Mouse (Mus musculus) adrenal gland, postnatal 0 days (tissue): Measurements from ENCODE around the gene A730015C16Rik. TPM values are rescaled to one million over a fixed set of nuclear protein-coding genes. Genes with fewer than 3 reads are reported as not detected.

Source experiments
- polyA plus RNA-seq: library from polyadenylated mRNA; unstranded; fragments of >200 nt; fragmentation: Nextera tagmentation; extraction: Ambion mirVana; gene quantifications from 2 replicates; pipeline ENCODE4 v1.2.1, GENCODE M21; 2015

A730015C16Rik gene
- polyA plus RNA-seq = 1.1 and 1.4 TPM in 2 replicates

GRCm38 (mm10) chr4:108848505-108848848 lies at the start of gene A730015C16Rik:
TSS of gene A730015C16Rik (minus strand) at chr4:108848619.

DNA sequence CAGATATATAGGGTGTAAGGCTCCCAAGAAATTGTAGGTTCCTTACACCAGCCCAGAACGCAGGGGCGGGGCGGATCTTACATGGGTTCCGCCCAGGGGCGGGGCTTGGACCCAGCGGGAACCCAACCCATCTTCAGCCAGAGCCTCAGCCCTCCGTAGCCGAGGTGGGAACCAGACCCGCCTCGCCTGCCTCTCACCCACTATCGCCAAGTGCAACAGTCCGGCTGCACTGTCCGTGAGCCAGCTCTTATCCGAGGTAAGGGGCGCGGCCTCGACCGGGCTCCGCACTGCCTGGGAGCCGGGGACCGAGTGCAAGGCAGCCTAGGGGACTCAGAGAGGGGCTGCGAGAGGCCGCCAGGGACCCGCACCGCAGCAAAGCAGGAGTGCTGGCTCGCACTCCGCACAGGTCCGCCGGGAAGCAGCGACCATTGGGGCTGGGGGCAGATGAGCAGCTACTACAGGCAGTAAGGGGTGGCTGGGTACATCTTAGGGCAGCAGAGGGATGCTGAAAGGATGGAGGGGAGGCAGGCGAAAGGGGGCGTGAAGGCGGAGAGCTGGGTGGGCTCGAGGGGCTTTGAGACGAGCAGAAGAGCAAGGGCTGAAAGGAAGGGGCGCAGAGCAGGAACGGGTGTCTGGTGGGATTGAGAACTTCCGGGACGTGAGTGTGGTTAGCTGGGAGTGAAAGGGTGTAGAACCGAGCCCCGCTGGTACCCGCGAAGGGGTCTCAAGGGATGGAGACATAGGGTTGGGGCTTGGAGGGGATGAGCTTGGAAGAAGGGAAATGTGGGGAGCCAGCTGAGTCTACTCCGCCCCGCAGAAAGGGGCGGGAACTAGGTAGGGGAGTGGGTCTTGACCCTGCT lies 30.8 kb upstream of the A730015C16Rik start, which contains the start of gene Rab3b:
Rab3b (plus strand) TSS at position 101 of the 860 bp plus-strand sequence.

DNA sequence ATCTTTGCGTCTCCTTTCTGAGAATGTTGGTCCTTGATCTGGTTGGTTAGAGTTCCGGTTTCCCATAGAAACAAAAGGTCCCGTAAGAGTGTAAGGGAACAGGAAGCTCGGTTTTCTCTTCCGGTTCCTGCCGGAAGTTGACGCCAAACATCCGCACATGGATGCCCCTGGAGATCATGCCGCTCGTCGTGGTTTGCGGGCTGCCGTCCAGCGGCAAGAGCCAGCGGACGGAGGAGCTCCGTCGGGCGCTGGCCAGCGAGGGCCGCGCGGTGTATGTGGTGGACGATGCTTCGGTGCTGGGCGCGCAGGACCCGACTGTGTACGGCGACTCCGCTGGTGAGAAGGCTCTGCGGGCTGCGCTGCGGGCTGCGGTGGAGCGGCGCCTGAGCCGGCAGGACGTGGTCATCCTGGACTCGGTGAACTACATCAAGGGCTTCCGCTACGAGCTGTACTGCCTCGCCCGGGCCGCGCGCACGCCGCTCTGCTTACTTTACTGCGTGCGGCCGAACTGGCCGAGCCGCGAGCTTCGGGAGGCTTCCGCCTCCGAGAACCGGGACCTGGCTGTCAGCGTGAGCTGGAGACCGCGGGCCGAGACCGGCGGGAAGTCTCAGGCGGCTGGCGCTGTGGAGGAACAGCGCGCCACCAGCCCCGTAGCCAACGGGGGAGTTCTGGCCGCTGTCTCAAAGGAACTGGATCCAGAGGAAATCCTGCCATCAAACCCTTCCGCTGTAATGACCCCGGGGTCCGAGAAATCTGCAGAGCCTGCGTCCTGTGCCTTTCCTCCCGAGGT lies 509 bp downstream of the A730015C16Rik start, which contains the start of gene Kti12:
Kti12 (plus strand) TSS at position 71 of the 790 bp plus-strand sequence.

DNA sequence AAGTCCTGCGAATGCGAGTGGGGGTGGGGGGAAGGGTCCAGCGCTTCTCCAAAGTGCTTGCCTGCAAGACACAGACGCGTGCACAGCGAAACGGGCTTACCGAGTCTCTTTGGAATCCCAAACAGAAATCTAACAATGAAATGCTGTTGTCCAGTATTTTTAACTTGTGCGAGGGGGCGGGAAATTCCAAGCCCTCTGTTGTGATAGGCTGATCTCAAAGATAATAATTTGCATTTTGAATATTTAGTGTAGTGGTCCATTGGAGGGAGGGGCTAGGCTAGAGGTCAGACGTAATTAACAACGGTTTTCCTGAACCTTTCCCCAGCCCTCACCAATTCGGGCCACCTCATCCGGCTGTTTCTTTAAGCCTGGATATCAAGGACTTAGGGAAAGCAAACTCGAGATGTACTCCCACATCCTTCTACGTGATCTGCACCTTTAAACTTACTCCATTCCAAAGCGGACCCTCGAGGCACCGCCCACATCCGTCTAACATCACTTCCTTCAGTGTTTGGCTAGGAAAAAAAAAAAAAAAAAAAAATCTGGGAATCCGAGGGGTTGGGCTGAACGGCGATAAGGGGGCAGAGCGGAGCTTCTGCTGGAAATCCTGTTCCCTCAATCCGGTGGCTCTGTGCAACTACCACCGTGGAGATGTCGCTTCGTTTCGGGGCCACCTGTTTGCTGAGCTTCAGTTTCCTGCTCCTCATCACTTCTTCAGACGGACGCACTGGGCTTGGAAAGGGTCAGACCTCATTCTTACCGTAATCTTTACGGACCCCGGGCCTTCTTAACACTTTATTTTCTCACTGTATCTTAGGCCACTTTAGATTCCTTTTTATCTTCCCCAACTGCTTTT lies 14.1 kb downstream of the A730015C16Rik start, which contains the start of gene Txndc12:
Txndc12 (plus strand) TSS at position 487 of the 856 bp plus-strand sequence.

DNA sequence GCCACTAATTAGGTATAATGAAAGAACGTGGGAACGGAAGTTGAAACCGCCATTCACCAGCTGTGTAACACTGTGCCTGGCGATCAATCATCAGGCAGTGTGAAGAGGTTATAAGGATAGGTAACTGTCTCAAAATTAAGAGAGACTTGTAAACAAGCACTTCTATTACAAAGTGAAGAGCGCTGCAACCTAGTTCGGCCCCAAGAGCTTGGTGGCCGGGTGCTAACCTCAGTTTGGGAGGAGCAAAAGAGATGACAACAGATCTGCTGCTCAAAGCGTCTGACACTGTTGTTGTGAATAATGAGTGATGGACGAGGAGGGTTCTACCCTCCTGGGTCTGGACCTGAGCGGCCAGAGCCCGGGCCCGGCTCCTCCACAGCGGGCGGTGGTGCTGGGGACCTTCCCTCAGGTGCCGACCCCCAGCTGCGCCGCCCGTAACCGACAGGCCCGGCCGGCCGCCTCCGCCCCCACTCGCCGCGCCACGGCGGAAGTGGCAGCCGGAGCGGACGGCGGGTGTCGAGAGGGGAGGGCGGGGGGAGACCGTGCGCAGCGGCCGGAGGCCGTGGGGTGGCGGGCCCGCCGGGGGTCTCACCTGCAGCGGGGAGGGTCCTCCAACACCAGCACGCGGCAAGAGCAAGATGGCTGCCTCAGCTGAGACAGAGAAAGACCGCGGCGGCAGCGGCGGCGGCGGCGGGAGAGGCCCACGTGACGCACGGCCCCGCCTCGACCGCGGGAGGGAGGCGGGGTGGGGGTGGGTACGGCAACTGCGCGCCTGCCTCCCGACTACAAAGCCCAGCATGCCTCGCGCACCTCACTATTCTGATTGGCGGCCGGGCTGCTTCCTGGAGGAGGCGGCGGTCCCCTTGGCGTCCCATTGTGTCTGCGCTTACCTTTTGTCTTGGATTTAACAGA lies 15.2 kb downstream of the A730015C16Rik start, which contains the start of gene Btf3l4:
Btf3l4 (minus strand) TSS at position 699 of the 912 bp plus-strand sequence.

Other genes starting within 250 kb of the A730015C16Rik start
- 21.4 and 35.4 TPM in 2 replicates for gene Cc2d1b, start 228.7 kb downstream of the A730015C16Rik start, polyA plus RNA-seq
- 0.66 and 2.6 TPM in 2 replicates for gene 3110021N24Rik, start 129.0 kb downstream of the A730015C16Rik start, polyA plus RNA-seq
- 3.6 and 3.8 TPM in 2 replicates for gene Zfyve9, start 67.8 kb downstream of the A730015C16Rik start, polyA plus RNA-seq
- 187 and 197 TPM in 2 replicates for gene Btf3l4, start 15.0 kb downstream of the A730015C16Rik start, polyA plus RNA-seq
- gene Txndc12, start 14.0 kb downstream of the A730015C16Rik start, polyA plus RNA-seq = 105 and 113 TPM in 2 replicates
- gene Kti12, start 834 bp downstream of the A730015C16Rik start, polyA plus RNA-seq = 27.2 and 36.6 TPM in 2 replicates
- 114 and 243 TPM in 2 replicates for gene Rab3b, start 30.4 kb upstream of the A730015C16Rik start, polyA plus RNA-seq
- 38.8 and 48.7 TPM in 2 replicates for gene Nrd1, start 152.0 kb upstream of the A730015C16Rik start, polyA plus RNA-seq